Mouse (Mus musculus) naive thymus-derived CD4-positive, alpha-beta T cell, adult 2 months (primary cell): ENCODE measurements around the gene Oprd1.

ENCODE experiments used
- DNase-seq: peaks from one replicate; pipeline ENCODE4 v3.0.0-alpha.2; 2011; ENCODE audit warnings: low read depth

Oprd1 gene

DNA sequence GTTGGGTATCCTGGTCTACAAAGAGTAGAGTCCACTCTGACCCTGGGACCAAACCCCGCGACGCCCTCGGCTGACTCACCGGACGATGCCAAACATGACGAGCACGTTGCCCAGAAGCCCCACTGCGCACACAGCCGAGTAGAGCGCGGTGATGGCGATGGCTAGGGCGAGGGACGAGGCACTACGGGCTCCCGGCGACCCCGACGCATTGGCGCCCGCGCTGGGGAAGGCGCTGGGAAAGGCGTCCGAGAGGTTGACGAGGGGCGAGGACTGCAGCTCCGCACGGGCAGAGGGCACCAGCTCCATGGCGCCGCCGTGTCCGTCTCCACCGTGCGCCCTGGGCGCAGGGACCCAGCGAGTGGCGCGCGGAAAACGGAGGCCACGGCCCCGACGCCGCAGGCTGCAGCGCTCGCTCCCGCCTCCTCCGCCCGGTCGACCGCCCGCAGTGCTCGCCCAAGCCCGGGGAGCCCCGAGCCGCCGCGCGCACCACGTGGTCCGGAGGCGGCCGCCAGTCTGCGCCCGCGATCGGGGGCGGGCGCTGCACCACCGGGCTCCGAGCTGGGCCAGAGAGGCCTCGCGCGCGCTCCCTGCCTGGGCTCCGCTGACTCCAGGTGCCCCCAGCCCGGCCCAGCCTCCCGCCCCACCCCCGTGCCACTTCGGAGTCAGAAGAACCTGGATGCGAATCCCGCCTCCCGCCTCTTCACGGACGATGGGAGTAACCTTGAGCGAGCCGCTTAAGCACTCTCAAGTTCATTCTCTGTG lies at the start of gene Oprd1:
Gene Oprd1 (minus strand): TSS at position 407 of the 762 bp plus-strand sequence.
- no peak for DNase-seq

DNA sequence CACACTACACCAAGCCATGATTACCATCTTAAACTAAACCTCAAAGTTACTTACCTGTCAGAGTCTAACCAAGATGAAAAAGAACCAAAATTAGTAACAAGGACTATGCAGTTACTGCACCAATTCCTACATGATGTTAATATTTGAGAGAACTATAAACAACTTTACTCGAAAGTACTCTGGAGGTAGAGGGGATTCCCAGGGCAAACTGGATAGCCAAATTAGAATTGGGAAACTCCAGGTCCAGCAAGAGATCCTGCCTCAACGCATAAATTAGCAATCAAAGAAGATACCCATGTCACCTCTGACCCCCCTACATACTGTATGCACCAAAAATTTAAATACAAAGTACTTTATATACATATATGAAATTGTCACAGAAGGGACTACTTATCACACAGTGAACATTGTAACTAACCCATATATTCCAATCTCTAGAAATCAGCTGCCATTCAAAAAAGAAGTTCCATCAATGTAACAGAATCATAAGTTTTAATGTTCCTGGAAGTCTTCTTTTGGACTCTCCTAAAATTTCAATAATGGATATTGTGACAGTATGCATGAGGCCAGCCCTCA lies 43.6 kb upstream of the Oprd1 start:
- DNase-seq, result no peak

DNA sequence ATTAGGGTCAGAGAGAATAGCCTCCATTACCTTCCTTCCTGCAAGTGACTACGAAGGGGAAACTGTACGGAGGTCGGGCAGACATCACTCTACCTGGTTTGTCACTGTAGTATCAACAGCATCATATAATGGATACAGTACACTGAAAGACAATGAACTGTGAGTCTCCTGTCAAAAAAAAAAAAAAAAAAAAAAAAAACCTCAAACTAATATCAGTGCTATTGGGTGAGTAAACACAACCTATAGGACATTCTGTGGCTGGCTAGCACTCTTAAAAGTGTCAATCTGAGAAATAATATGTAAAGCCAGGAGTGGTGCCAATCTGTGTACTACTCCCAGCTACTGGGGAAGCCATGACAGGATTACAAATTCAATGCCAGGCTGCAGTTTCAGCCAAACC lies 38.9 kb upstream of the Oprd1 start:
- no peak for DNase-seq

DNA sequence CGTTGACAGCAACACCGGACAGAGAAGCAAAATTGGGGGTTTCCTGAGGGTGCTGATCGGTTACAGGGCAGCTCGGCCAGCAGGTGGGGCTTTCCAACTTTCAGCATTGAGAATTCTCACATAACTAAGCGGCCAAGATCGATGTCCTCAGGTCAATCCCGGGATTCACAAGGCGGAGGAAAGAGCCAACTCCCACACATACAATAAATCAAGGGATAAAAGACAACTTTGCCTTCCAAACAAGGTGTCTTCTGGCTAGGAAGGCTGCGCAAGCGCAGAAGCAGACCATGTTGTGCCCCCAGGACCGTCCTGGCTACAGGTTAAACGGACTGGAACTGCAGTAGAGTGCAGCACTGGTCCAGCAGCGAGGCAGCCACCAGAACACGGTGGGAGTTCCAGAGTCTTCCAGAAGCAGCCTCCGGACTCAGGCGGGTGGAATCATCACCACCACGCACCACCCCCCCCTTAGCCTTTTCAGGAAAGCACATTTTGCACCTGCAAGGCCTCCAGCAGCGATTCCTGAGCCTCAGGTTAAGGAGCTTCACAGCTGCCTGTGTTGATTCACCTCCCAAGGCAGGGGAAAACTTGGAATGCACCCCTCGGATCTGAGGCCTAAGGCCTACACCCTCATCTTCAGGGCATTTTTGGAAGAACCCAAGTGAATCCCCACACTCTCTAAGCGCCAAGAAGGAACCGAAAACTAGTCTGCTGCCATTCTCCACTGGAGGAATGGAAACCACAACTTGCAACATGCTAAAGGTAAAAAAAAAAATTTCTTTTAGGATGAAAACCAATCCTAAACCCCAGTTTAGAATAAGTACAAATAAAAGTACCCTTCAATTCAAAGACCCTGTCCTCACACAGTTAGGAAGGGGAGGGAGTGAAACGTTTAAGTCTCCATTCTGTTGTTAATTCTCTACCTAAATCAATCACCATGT lies 37.7 kb upstream of the Oprd1 start:
- DNase-seq, result no peak

DNA sequence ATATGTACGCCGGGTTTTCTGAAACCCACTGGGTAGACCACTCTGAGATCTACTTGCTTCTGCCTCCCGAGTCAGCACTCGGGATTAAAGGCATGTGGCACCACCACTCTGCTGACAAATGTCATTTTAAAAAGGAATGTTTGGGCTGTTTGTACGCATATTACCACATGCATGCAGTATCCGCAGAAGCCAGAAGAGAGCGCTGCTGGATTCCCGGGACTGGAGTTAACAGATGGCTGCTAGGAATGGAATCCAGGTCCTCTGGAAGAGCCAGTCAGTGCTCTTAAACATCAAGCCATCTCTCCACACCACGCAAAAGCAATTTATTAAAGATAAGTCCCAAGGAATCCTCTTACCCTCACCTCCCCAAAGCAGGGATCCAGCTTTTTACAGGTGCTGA lies 36.4 kb upstream of the Oprd1 start:
- DNase-seq, result no peak

DNA sequence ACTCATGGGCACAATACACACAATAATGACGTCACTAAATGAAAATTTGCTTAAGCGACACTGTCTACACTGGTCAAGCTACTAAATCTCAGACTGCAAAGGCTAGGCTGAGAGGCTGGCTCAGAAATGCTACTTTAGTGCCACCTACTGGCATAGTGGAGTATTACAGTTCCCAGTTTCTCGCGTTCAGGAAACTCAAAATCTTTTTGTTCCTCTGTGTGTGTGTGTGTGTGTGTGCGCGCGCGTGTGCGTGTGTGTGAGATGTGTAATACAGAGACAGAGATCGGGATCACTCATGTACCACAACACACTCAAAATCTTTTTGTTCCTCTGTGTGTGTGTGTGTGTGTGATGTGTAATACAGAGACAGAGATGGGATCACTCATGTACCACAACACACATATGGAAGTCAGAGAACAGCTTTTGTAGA lies 34.4 kb upstream of the Oprd1 start:
- peak; percentile 86 for DNase-seq

DNA sequence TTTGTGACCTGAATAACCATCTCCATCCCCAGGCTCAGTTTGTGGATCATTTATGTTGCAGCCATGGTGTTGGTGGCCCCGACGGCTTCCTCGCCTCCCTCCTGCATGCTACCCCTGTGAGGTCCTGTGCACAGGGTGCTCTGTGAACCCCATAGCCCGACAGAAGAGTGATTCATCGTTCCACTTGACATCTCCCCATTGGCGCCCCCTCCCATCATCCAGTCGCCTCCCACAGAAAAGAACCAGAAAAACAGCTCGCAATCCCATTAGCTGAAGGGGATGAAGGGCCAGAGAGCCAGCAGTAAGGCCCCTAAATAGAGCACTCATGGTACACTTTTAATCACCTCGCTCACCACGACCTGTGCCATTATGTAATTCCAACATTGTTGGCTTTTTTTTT lies 32.2 kb upstream of the Oprd1 start:
- DNase-seq, result no peak

DNA sequence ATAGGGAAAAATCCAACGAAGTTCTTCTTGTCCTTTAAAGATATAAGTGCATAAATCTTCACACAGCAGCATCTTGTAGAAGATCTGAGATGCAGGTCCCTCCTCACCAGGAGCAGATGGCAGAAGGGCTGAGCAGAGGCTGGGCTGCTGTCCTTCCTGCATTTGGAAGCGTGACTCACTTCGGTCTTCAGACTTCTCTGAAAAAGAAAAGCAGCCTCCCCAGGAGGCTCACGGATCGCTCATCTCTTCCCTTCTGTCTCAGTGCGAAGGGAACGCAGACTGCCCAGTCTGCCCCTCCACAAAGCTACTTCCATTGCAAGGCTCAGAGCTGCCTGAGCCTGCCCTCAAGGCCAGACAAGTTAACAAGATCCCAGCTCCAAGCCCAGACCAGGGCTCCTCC lies 26.6 kb upstream of the Oprd1 start:
- DNase-seq, result no peak

DNA sequence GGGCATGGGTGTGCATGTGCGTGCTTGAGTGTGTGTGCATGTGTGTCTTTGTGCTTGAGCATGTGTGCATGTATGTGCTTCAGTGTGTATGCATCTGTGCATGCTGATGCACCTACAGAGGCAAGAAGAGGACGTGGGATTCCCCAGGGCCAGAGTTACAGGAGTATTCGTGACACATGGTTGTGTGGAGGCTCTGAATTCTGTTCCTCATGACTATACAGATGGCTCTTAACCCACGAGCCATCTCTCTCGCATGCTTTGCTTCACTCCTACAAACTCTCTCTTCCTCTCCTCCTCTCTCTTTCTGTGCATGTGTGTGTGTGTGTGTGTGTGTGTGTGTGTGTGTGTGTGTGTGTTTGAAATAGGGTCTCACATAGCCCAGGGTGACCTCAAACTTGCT lies 25.5 kb upstream of the Oprd1 start:
- no peak for DNase-seq

DNA sequence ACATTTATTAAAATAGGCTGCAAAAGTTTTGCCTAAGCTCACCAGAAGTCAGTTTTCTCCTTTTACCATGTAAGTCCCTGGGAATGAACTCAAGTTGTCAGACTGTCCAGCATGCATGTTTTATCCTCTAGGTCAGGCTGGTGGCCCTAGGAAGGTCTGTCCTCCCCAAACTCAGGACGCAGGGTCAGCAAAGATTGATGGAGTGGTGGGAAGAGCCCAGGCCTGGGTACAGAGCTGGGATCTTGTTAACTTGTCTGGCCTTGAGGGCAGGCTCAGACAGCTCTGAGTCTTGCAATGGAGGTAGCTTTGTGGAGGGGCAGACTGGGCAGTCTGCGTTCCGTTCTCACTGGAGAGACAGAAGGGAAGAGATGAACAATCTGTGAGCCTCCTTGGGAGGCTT lies 25.0 kb upstream of the Oprd1 start:
- DNase-seq, result no peak

DNA sequence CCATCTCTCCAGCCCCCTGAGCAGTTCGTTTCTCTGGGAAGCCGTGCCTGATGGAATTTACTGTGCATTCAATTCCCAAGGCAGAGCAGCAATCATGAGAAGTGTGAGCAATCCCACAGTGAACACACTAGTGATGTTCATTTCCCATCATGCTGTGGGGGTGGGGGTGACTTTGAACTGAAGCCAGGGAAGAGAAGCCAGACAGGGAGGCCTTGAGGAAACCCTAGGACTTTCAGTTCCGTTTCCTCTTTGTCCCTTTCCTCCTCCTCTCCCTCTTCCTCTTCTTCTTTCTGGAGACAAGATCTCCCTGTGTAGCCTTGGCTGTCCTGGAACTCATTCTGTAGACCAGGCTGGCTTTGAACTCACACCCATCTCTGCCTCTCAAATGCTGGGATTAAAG lies 23.1 kb upstream of the Oprd1 start:
- DNase-seq, result no peak

DNA sequence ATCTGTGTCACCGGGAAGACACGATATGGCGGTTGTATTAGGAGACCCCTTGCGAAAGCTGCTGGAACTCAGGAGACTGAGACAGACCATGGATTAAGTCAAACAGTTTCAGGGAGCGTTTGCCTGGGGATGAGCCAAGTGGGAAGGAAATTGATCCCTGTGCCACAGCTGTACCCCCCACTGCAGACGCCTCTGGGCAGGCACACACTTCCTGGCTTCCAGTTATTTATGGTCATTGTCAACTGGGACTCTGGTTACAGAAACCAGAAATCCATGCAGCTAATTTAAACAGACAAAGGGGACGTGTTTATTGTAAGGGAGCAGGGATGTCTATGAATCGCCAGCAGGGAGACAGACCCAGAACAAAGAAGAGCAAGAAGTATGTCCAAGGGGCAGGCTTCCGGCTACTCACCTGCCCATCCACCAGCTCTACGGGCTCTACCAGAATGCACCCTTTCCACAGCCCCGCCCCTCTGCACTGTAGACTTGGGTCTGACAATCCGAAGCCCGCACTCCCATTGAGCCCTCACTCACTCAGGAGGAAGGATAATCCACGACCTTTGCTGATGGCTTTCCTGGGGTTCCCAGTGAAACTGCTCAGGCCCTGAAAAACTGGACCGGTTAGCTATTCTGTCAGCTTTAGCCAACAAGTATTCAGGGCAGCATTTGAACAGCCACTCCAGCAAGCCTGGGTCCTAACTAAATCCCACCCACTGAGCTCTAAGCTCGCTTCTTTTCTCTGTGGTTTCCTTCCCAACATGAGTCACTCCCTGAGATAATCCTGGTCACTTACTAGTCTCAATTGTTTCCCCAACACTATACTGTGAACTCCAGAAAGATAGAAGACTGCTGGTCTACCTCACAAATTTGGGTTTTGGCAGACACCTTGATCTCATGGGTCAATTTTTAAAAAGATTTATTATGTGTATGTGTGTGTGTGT lies 22.3 kb upstream of the Oprd1 start:
- no peak for DNase-seq

DNA sequence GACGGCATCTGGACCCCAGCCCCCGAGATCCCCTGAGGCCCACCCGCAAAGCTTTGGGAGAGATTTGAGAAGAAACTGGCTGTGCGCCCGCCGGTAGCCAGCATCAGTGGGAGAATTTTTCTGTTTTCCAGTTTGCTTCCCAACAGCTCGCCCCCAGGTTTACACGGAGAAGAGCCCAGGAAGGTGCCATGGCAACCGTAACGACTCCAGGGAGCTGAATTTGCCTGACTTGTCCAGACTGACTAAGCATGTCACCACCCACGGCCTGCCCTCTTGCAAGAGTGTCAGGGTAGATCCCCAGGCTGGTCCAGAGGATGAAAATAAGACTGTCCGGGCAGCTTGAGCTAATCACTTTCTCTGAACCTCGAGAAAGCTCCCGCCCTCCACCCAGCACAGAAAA lies 21.4 kb upstream of the Oprd1 start:
- no peak for DNase-seq

DNA sequence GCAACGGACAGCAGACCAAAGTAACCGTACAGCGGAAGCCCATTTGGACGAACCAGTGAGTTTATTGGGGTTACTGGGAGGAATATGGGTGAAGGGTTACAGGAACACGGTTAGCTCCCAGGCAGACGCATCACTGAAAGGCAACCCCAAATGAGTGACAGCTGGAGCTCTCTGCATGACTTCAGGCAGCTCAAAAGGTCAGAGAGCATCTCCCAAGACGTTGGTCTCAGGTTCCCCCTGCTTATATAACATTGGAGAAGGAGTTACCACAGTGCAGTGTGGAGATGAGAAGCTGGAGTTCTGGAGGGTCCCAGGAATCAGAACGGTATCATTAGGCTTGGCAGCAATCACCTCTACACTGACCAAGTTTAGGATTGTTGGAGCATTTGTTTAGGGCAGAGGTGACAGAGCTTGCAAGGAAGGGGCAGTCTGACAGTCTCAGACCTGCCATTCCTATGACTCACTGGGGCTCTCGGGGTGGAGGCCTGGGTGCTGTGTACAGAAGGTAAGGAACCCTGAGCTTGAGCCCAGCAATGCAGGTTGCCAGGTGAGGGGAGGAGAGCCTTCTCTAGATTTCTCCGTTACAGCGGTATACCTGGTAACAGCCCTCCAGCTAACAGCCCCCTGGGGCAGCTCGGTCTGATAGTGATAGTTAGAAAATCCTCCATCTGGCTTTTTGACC lies 12.8 kb upstream of the Oprd1 start:
- no peak for DNase-seq

DNA sequence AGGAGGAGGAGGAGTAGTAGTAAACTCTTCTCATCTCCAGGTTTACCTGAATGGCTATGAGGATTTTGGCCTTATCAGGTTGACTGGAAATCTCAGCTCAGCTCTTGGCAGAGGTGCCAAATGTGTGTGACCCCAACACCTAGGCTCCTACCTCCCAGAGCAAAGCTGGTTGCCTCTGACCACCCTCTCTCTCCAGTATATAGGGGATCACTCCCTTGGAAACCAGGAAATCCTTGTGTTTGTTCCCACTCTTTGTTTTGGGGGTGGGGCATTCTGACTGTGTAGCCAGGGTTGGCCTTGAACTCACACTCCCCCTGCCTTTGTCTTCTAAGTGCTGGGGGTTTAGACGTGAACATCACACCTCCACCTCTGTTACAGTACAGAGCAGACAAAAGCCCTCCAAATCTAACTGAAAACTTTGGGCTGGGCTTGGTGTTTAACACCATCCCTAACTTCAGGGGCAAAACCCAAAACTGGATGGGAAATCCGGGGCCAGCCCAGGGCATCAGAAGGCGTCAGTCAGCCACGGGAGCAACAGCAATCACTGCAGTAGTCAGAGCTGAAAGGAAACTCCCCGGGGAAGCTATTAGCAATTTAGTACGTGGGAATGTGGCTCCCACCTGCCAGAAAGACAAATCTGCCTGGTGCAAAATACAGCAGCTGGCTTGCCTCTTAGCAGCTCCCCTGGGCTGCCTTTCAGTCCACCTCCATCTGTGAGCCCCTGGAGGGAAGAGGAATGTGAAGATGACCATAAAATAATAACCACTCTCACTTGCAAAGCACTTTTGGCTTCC lies 10.8 kb upstream of the Oprd1 start:
- no peak for DNase-seq

DNA sequence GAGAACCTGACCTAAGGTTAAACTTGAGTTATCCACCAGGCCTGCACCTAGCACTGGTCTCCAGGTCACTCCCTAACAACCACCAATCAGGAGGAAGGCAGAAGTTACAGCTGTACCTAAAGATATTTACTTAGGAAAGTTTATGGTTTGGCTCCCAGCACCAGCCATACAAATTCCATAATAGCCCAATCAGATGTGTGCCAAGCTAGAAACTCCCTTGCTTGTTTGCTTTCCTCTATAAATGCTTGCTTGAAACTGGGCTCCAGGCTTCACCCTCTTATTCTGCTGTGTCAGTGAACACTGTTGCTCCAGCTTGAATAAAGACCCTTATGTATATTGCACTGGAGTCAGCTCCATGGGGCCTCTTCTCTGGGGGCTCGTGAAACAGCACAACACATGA lies 7.4 kb upstream of the Oprd1 start:
- no peak for DNase-seq

DNA sequence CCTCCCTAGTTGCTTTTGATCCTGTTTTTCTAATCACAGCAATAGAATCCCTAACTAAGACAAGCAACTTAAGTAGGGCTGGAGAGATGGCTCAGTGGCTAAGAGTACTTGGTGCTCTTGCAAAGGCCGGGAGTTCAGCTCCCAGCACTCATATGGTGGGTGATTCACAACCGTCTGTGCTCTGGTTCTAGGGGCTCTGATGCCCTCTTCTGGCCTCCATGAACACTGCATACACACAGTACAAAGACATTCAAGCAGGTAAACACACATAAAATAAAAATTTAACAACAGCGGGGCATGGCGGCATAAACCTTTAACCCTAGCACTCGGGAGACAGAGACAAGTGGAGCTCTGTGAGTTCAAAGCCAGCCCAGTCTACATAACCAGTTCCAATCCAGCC lies 1.9 kb upstream of the Oprd1 start:
- no peak for DNase-seq

DNA sequence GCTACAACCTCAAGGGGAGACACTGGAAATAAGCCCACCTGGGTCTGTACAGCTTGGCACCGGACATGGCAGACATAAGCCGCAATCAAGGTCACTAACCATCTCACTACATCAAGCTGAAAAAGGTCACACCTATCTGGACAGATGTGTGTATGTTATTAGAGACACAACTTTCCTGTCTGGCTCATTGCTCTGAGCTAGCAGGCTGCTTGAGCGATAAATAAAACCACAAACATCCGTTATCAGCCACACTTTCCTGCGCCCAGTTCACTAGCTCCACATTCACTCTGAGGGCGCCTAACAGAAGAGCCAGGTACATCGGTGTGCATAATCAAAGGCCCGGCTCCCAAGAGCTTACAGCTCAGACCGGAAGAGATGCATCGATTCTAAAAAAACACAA lies 806 bp upstream of the Oprd1 start:
- no peak for DNase-seq

DNA sequence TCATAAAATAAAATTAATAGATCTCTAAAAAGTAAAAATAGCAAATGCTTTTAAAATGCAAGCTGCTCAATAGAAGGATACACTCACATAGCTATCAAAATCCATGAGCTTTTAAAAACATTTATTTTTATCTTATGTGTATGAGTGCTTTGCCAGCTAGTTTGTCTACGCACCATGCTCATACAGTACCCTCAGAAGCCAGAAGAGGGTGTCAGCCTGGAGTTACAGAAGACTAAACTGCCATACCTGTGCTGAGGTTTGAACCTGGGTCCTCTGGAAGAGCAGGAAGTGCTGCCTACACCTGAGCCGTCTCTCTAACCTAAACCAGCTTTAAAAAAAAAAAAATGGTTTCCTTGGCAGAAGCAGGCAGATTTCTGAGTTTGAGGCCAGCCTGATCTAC lies 5.6 kb downstream of the Oprd1 start:
- no peak for DNase-seq

DNA sequence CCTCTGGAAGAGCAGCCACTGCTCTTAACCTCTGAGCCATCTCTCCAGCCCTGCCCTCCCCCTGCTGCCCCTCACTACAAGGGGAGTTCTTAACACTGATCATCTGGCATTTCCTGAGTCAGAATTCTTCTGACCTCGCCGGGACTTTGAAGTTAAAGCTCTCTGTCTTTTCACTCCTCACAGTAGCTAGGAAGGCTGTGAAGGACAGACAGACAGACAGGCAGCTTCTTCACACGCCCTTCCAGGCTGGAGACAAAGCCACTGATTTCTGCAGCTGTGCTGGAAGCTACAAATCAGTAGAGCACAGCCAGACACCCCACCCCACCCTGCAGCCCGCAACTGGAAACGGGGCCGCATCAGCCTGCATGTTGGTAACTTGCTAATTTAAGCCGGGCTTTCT lies 7.3 kb downstream of the Oprd1 start:
- no peak for DNase-seq
